Mouse (Mus musculus): ENCODE measurements around the gene Tstd1. TPM values are rescaled to one million over a fixed set of nuclear protein-coding genes. Genes with fewer than 3 reads are reported as not detected.
A peak's percentile ranks its signal among the peaks of the same experiment; 100 is the strongest.

Tstd1 gene
- polyA plus RNA-seq (2015; fragmentation: Nextera tagmentation; extraction: Ambion mirVana): 5.3 and 5.6 TPM in 2 replicates

DNA sequence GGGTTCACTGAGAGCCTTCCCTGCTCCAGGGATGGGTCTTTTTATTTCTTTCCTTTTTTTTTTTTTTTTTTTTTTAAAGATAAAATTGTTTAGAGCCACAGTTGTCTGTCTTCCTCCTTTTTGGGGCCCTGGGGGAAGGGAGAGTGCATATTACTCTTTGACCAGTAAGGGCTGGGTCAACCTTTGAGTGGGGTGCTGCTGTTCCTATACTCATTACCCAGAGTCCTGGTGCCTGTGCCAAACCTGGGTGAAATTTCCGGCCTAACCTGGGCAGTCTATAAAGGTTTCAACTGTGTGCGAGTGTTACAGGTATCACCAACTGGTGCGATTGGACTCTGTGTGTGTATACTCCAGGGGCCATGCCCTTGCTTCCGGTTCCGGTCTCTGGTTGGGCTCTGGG is at the start of gene Tstd1:
Gene Tstd1 (plus strand): TSS at position 213 of the 400 bp plus-strand sequence.
- Histone ChIP-seq H3K4me1 (ENCODE audit: control insufficient read depth, insufficient read depth, low read length) (peaks cover 3% of the 10 kb centered on the region; the same call in 1 of the 2 replicates), H3K27ac (ENCODE audit: low read length) (no peak within 1 kb of the TSS), H3K36me3 (ENCODE audit: control insufficient read depth, insufficient read depth, low read length) (peaks cover 25% of the 10 kb centered on the region), H3K4me3 (ENCODE audit: low read length) (no peak within 1 kb of the TSS), H3K9ac (ENCODE audit: low read depth, low read length) (no peak within 1 kb of the TSS), H3K27me3 (replicated peaks; ENCODE audit: control insufficient read depth, insufficient read depth, low read length) (no peaks in the 10 kb centered on the region), H3K4me2 (ENCODE audit: low read depth, low read length) (no peak within 1 kb of the TSS), H3K9me3 (ENCODE audit: control insufficient read depth, low read length) (no peaks in the 10 kb centered on the region)
- no peak for ATAC-seq
- WGBS: 86% methylated on average over 5 of the region's 5 CpGs

DNA sequence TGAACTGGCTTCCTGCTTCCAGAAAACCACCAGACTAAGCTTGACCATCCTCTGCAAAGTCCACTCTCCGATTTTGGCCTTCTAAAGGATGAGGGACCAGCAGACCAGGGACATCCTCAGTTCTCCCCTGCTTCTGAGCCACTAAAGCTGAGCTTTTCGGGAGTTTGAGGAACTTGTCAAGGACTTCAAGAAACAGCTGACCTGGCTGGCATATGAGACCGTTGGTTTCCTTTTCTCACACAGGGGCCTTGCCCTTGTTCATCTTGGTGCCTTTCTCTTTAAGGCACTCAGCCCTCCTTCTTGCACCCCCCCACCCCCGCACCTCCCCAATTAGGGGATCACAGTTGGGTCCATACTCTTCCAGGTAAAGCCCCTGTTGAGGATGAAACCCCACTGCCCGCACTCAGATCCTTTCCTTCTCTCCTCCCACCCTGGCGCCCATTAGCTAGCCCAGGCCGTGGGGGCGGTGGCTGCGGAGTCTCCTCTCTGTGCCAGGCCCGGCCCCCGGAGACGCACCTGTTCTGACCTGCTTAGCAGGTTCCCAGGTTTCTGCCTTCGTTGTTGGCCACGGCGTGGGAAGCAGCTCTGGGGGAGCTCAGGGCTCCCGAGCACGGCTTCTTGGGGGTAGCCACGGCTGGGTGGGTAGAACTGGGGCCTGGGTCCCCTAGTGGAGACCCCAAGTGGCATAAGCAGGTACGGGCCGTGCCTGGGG is 48.7 kb upstream of the Tstd1 start, which contains the start of gene Nectin4:
Gene Nectin4 (plus strand): TSS at position 255 of the 712 bp plus-strand sequence.
- Histone ChIP-seq H3K27me3 (replicated peaks; ENCODE audit: control insufficient read depth, insufficient read depth, low read length) (no peaks in the 10 kb centered on the region), H3K4me1 (ENCODE audit: control insufficient read depth, insufficient read depth, low read length) (peaks cover 14% of the 10 kb centered on the region), H3K27ac (ENCODE audit: low read length) (no peak within 1 kb of the TSS), H3K36me3 (ENCODE audit: control insufficient read depth, insufficient read depth, low read length) (no peaks in the 10 kb centered on the region), H3K9ac (ENCODE audit: low read depth, low read length) (peak within 1 kb of the TSS; percentile 59; the same call in 1 of the 2 replicates), H3K4me2 (ENCODE audit: low read depth, low read length) (peak within 1 kb of the TSS; percentile 59), H3K4me3 (ENCODE audit: low read length) (peak within 1 kb of the TSS; percentile 27), H3K9me3 (ENCODE audit: control insufficient read depth, low read length) (no peaks in the 10 kb centered on the region)
- 25% methylated on average over 20 of the region's 20 CpGs for WGBS
- ATAC-seq: peak; percentile 86

DNA sequence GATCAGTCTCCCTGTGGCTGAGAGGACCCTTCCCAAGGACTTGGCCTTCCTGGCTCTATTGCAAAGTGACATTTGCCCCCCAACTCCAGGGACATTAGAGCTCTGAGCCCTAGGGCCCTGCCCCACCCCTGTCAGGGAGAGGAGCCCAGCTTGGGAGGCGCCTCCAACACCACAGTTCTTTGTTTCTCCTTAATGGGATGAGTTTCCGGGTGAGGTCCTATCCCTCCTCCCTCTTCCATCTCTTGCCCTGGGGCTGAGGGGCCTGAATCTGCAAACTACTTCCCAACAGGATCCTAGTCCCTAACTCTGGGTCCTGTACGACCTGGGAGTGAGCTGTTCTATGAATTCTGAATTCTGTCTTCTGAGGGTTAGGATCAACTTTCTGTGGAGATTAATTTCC is 45.8 kb upstream of the Tstd1 start:
- no peak overlapping the region for H3K4me3 ChIP-seq (ENCODE audit: low read length)
- H3K36me3 ChIP-seq (ENCODE audit: control insufficient read depth, insufficient read depth, low read length): no peaks in the 10 kb centered on the region
- peaks cover 24% of the 10 kb centered on the region for H3K4me1 ChIP-seq (ENCODE audit: control insufficient read depth, insufficient read depth, low read length)
- WGBS: 60% methylated on average over 3 of the region's 3 CpGs
- no peak for ATAC-seq
- no peaks in the 10 kb centered on the region for H3K27me3 ChIP-seq (replicated peaks; ENCODE audit: control insufficient read depth, insufficient read depth, low read length)
- no peaks in the 10 kb centered on the region for H3K9me3 ChIP-seq (ENCODE audit: control insufficient read depth, low read length)
- no peak overlapping the region for H3K9ac ChIP-seq (ENCODE audit: low read depth, low read length)
- no peak overlapping the region for H3K27ac ChIP-seq (ENCODE audit: low read length)
- H3K4me2 ChIP-seq (ENCODE audit: low read depth, low read length): no peak overlapping the region

DNA sequence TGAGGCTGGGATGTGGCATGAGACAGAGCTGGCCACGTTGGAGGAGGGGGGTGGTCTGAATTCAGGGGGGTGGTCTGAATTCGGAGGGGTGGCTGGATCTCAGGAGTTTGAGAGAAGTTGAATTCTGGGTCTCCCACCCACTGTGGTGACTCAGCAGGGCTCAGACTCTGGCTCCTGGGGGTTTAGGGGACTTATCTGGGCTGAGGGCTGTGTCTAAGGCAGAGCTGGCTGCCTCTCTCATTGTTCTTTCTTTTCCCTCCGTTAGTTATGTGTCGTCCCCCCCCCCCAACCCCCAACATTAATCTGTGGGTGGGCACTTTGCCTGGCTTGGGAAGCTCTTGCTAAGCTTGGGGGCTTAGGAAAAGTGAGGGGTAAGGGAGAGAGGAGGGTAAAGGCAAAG is 44.7 kb upstream of the Tstd1 start:
- WGBS: 5% methylated on average over 3 of the region's 4 CpGs
- H3K4me3 ChIP-seq (ENCODE audit: low read length): no peak overlapping the region
- H3K27ac ChIP-seq (ENCODE audit: low read length): no peak overlapping the region
- no peaks in the 10 kb centered on the region for H3K9me3 ChIP-seq (ENCODE audit: control insufficient read depth, low read length)
- H3K9ac ChIP-seq (ENCODE audit: low read depth, low read length): no peak overlapping the region
- no peak for ATAC-seq
- H3K36me3 ChIP-seq (ENCODE audit: control insufficient read depth, insufficient read depth, low read length): no peaks in the 10 kb centered on the region
- H3K4me2 ChIP-seq (ENCODE audit: low read depth, low read length): no peak overlapping the region
- peaks cover 24% of the 10 kb centered on the region for H3K4me1 ChIP-seq (ENCODE audit: control insufficient read depth, insufficient read depth, low read length)
- H3K27me3 ChIP-seq (replicated peaks; ENCODE audit: control insufficient read depth, insufficient read depth, low read length): no peaks in the 10 kb centered on the region

DNA sequence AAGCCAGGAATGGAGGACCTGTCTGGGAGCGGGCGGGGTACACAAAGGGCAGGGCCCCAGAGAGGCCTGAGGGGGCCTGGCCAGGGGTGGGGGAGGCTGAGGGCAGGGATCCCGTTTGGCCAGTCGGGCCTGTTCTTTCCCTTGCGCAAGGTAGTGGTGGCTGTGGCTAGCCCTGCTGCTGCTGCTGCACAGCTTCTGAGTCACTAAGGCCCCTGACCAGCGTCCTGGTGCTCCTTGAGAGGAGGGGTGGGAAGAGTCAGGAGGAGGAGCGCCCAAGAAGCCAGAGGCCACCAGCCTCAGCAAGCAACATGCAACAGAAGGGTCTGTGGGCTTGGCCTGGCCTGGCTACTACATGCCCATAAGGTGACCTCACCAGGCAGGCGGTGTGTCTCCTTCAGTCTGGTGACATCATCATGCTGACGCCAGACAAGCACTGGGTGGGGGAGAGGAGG is 43.0 kb upstream of the Tstd1 start:
- H3K9me3 ChIP-seq (ENCODE audit: control insufficient read depth, low read length): no peaks in the 10 kb centered on the region
- ATAC-seq: peak; percentile 89
- no peak overlapping the region for H3K4me3 ChIP-seq (ENCODE audit: low read length)
- H3K36me3 ChIP-seq (ENCODE audit: control insufficient read depth, insufficient read depth, low read length): no peaks in the 10 kb centered on the region
- H3K27me3 ChIP-seq (replicated peaks; ENCODE audit: control insufficient read depth, insufficient read depth, low read length): 0 out of 2 replicates have a peak, but pooled peaks cover 2% of the 10 kb centered on the region
- peaks cover 27% of the 10 kb centered on the region for H3K4me1 ChIP-seq (ENCODE audit: control insufficient read depth, insufficient read depth, low read length)
- H3K9ac ChIP-seq (ENCODE audit: low read depth, low read length): 0 out of 2 replicates have a peak overlapping the region, but pooled peaks have one; percentile 51
- H3K4me2 ChIP-seq (ENCODE audit: low read depth, low read length): no peak overlapping the region
- H3K27ac ChIP-seq (ENCODE audit: low read length): no peak overlapping the region
- 24% methylated on average over 9 of the region's 9 CpGs for WGBS

DNA sequence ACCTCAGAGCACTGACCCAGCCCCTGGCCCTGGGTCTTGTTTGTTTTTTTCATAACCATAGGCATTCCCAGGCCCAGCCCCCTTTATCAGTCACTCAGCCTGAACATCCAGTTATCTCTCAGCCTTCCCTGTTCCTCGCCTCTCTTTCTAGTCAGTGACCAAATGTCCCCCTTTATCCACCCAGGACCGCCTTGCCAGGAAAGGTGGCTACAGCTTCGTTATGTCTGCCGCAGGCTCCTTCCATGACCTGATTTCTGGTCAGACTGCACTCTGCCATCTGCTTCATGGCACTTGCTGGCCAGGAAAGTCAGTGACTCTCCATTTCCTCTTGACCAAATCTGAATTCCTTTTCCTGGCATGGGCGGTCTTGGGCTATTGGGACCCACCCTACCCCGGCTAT is 40.4 kb upstream of the Tstd1 start:
- no peak for ATAC-seq
- Histone ChIP-seq H3K9ac (ENCODE audit: low read depth, low read length) (no peak overlapping the region), H3K27ac (ENCODE audit: low read length) (no peak overlapping the region), H3K36me3 (ENCODE audit: control insufficient read depth, insufficient read depth, low read length) (no peaks in the 10 kb centered on the region), H3K4me2 (ENCODE audit: low read depth, low read length) (no peak overlapping the region), H3K27me3 (replicated peaks; ENCODE audit: control insufficient read depth, insufficient read depth, low read length) (0 out of 2 replicates have a peak, but pooled peaks cover 2% of the 10 kb centered on the region), H3K4me1 (ENCODE audit: control insufficient read depth, insufficient read depth, low read length) (peaks cover 20% of the 10 kb centered on the region), H3K4me3 (ENCODE audit: low read length) (no peak overlapping the region), H3K9me3 (ENCODE audit: control insufficient read depth, low read length) (no peaks in the 10 kb centered on the region)
- WGBS: 84% methylated on average over 6 of the region's 6 CpGs

DNA sequence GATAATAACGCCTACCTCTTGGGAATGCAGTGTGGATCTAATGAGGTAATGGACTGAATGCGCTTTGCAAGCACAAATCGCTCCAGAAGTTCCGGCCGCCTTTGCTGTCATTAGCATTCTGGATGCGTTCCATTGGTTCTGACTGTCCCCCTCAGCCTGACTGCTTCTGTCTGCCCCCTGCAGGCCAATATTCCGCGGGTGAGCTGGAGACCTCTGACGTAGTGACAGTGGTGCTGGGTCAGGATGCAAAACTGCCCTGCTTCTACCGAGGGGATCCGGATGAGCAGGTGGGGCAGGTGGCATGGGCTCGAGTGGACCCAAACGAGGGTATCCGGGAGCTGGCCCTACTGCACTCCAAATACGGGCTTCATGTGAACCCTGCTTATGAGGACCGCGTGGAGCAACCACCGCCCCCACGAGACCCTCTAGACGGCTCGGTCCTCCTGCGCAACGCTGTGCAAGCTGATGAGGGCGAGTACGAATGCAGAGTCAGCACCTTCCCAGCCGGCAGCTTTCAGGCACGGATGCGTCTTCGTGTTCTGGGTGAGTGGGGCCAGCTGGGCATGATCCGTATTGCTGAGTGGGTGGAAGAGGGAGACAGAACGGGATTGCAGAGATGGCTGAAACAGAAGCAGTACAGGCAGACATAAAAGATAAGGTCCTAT is 38.6 kb upstream of the Tstd1 start:
- Histone ChIP-seq H3K9ac (ENCODE audit: low read depth, low read length) (peak overlapping the region; percentile 31; the same call in 1 of the 2 replicates), H3K4me1 (ENCODE audit: control insufficient read depth, insufficient read depth, low read length) (peaks cover 13% of the 10 kb centered on the region), H3K27ac (ENCODE audit: low read length) (no peak overlapping the region), H3K4me2 (ENCODE audit: low read depth, low read length) (peak overlapping the region; percentile 46), H3K9me3 (ENCODE audit: control insufficient read depth, low read length) (no peaks in the 10 kb centered on the region), H3K27me3 (replicated peaks; ENCODE audit: control insufficient read depth, insufficient read depth, low read length) (0 out of 2 replicates have a peak, but pooled peaks cover 2% of the 10 kb centered on the region), H3K4me3 (ENCODE audit: low read length) (peak overlapping the region; percentile 21), H3K36me3 (ENCODE audit: control insufficient read depth, insufficient read depth, low read length) (no peaks in the 10 kb centered on the region)
- WGBS: 7% methylated on average over 31 of the region's 31 CpGs
- ATAC-seq: peak; percentile 51

DNA sequence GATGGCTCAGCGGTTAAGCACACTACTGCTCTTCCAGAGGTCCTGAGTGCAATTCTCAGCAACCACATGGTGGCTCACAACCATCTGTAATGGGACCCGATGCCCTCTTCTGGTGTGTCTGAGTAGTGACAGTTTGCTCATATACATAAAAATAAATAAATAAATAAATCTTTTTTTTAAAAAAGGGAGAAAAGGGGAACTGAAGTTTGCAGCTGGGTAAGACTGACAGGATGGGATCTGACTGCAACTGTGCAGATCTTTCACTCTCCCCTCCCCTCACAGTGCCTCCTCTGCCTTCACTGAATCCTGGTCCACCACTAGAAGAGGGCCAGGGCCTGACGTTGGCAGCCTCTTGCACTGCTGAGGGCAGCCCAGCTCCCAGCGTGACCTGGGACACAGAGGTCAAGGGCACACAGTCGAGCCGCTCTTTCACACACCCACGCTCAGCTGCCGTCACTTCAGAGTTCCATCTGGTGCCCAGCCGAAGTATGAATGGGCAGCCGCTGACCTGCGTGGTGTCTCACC is 36.5 kb upstream of the Tstd1 start:
- Histone ChIP-seq H3K4me3 (ENCODE audit: low read length) (no peak overlapping the region), H3K4me1 (ENCODE audit: control insufficient read depth, insufficient read depth, low read length) (peaks cover 3% of the 10 kb centered on the region; the same call in 1 of the 2 replicates), H3K9ac (ENCODE audit: low read depth, low read length) (no peak overlapping the region), H3K9me3 (ENCODE audit: control insufficient read depth, low read length) (no peaks in the 10 kb centered on the region), H3K27me3 (replicated peaks; ENCODE audit: control insufficient read depth, insufficient read depth, low read length) (0 out of 2 replicates have a peak, but pooled peaks cover 2% of the 10 kb centered on the region), H3K4me2 (ENCODE audit: low read depth, low read length) (no peak overlapping the region), H3K36me3 (ENCODE audit: control insufficient read depth, insufficient read depth, low read length) (no peaks in the 10 kb centered on the region), H3K27ac (ENCODE audit: low read length) (no peak overlapping the region)
- 85% methylated on average over 11 of the region's 11 CpGs for WGBS
- no peak for ATAC-seq

DNA sequence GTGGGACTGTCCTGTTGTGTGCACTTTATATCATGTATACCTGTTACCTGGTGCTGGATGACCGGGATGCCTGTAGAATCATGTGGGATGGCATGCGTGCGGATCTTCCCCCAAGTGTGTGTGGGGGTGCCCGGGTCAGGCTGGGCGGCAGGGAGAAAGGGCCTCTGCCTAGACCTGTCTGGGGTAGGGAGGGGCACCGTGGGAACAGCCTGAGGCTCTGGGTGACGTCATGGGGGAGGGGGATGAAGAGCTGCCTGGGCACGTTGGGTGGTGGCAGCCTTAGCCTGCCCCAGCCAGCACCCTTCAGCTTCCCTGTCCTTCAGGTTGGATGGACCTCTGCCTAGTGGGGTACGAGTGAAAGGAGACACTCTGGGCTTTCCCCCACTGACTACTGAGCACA is 34.3 kb upstream of the Tstd1 start:
- no peak for ATAC-seq
- 62% methylated on average over 9 of the region's 9 CpGs for WGBS
- H3K27ac ChIP-seq (ENCODE audit: low read length): no peak overlapping the region
- no peak overlapping the region for H3K9ac ChIP-seq (ENCODE audit: low read depth, low read length)
- no peak overlapping the region for H3K4me3 ChIP-seq (ENCODE audit: low read length)
- no peak overlapping the region for H3K4me2 ChIP-seq (ENCODE audit: low read depth, low read length)
- 0 out of 2 replicates have a peak, but pooled peaks cover 2% of the 10 kb centered on the region for H3K27me3 ChIP-seq (replicated peaks; ENCODE audit: control insufficient read depth, insufficient read depth, low read length)
- no peaks in the 10 kb centered on the region for H3K9me3 ChIP-seq (ENCODE audit: control insufficient read depth, low read length)
- peaks cover 1% of the 10 kb centered on the region; the same call in 1 of the 2 replicates for H3K4me1 ChIP-seq (ENCODE audit: control insufficient read depth, insufficient read depth, low read length)
- no peaks in the 10 kb centered on the region for H3K36me3 ChIP-seq (ENCODE audit: control insufficient read depth, insufficient read depth, low read length)

All from intestine, embryonic 16.5 days (tissue).